Mouse (Mus musculus) hindbrain, embryonic 11.5 days (tissue): ENCODE data around the gene Gm7138. TPM values are rescaled to one million over a fixed set of nuclear protein-coding genes. Genes with fewer than 3 reads are reported as not detected.
"Not testable (repeated sequence)": the region's sequence is repeated elsewhere in the genome, so short reads cannot be mapped to it uniquely, and the experiment has no call there.

Experiments used
- ATAC-seq: fragments of 200-750 bp; cut with Nextera tagmentation; 2 replicates; pipeline ENCODE4 v1.8.0; 2017; ENCODE audit warnings: mild to moderate bottlenecking, moderate TSS enrichment, moderate library complexity; ENCODE audit not compliant: low FRiP score
- DNase-seq: peaks from one replicate; pipeline ENCODE4 v3.0.0-alpha.2; 2015; ENCODE audit warnings: low spot score
- H3K27ac ChIP-seq: fragments of 300-500 bp; sonication (generic); 2 replicates; pipeline ENCODE4 v1.5.1; 2014; ENCODE audit warnings: mild to moderate bottlenecking, low read depth, low read length
- H3K27me3 ChIP-seq: fragments of 300-500 bp; sonication (generic); 2 replicates; pipeline ENCODE4 v1.6.1; 2014; ENCODE audit warnings: mild to moderate bottlenecking, low read length, moderate library complexity, mixed read lengths; ENCODE audit not compliant: control insufficient read depth, insufficient read depth
- H3K36me3 ChIP-seq: fragments of 300-500 bp; sonication (generic); 2 replicates; pipeline ENCODE4 v1.6.1; 2014; ENCODE audit warnings: mild to moderate bottlenecking, low read length, moderate library complexity, mixed read lengths; ENCODE audit not compliant: control insufficient read depth, insufficient read depth
- H3K4me1 ChIP-seq: fragments of 300-500 bp; sonication (generic); replicated peaks from 2 replicates; pipeline ENCODE4 v1.6.1; 2014; ENCODE audit warnings: low read length, mixed read lengths; ENCODE audit not compliant: control insufficient read depth, insufficient read depth
- H3K4me2 ChIP-seq: fragments of 300-500 bp; sonication (generic); replicated peaks from 2 replicates; pipeline ENCODE4 v1.6.1; 2014; ENCODE audit warnings: mild to moderate bottlenecking, low read depth, low read length
- H3K4me3 ChIP-seq: fragments of 300-500 bp; sonication (generic); 2 replicates; pipeline ENCODE4 v1.5.1; 2014; ENCODE audit warnings: low read depth, low read length
- H3K9ac ChIP-seq: fragments of 300-500 bp; sonication (generic); 2 replicates; pipeline ENCODE4 v1.6.1; 2014; ENCODE audit warnings: low read depth, low read length
- H3K9me3 ChIP-seq: fragments of 300-500 bp; sonication (generic); 2 replicates; pipeline ENCODE4 v1.6.1; 2016; ENCODE audit warnings: low read length; ENCODE audit not compliant: control insufficient read depth
- WGBS: fragments of 180-500 bp; shearing (Covaris S2); extraction: QIAGEN DNeasy Blood & Tissue Kit; methylation state at CpG from one replicate; pipeline ENCODE4 v1.1.7; 2014; 5-methylcytosine and 5-hydroxymethylcytosine counted together
- polyA plus RNA-seq: library from polyadenylated mRNA; unstranded; fragments of >200 nt; fragmentation: Nextera tagmentation; extraction: Ambion mirVana; gene quantifications from 2 replicates; pipeline ENCODE4 v1.2.1, GENCODE M21; 2014

Gm7138 gene
- polyA plus RNA-seq, 1 experiment from 2014 or later = not detected

DNA sequence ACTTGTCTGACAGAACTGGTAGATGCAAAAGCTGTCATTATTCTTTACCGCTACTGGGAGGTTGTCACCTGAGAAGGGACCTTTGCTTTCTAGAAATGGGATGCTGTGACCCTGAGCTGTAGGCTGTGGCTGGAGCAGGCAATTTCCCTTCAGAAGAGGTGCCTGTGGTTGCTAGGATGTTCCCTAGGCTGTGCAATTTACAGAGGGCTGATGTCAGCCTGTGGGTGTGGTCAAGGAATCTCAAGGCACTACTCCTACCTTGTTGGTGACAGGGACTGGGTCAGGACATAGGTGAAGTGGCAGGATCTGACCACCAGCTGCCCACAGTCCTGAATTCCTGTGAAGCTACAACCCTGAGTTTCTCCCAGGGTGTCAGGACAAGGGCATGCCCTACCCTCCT is 7.0 kb downstream of the Gm7138 start:
- WGBS = 95% methylated on average over 1 of the region's 1 CpGs
- Histone ChIP-seq H3K4me1 (no peaks in the 10 kb centered on the region), H3K9me3 (no peaks in the 10 kb centered on the region), H3K4me3 (no peak overlapping the region), H3K27ac (no peak overlapping the region), H3K9ac (no peak overlapping the region), H3K36me3 (no peaks in the 10 kb centered on the region), H3K27me3 (no peaks in the 10 kb centered on the region), H3K4me2 (no peak overlapping the region)
- no peak for ATAC-seq
- DNase-seq = no peak

DNA sequence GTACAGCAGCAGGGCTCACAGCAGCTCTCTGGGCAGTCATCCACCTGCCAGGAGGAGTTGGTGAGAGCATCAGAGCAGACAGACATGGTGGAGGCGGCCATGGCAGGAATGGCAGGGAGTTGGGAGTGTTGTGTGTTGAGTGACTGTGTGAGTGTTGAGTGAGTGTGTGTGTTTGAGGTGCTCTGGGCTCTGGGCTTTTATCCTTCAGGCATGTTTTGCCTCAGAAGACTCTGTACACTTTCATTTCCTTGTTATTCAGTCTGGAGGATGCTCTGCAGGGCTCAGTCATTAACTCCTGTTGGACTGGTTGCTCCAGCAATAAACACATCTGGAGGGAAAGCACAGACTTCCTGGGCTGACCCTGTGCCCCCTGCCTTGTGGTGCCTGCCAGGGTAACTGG is 17.2 kb downstream of the Gm7138 start, which contains the start of gene Gm3233:
Gm3233 (minus strand) TSS at position 101 of the 400 bp plus-strand sequence.
- H3K4me3 ChIP-seq, DNase-seq, H3K9ac ChIP-seq, H3K4me2 ChIP-seq, H3K27me3 ChIP-seq, ATAC-seq, H3K36me3 ChIP-seq, H3K9me3 ChIP-seq, H3K27ac ChIP-seq, H3K4me1 ChIP-seq: not testable (repeated sequence)
- WGBS = no CpG with 5 or more reads among the region's 1 CpGs

DNA sequence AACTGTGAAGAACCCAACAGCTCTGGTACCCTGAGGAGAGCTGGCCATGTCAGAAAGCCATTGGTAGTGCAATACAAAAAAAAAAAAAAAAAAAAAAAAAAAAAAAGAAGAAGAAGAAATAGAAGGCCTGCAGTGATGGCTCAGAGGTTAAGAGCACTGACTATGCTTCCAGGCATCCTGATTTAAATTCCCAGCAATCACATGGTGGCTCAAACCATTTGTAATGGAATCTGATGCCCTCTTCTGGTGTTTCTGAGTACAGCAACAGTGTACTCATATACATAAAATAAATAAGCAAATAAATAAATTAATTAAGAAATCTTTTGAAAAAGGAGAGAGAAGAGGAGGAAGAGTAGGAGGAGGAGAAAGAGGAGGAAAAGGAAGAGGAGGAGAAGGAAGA is 23.3 kb downstream of the Gm7138 start:
- Histone ChIP-seq H3K4me1 (no peaks in the 10 kb centered on the region), H3K4me2 (no peak overlapping the region), H3K27ac (no peak overlapping the region), H3K27me3 (no peaks in the 10 kb centered on the region), H3K36me3 (no peaks in the 10 kb centered on the region), H3K9me3 (no peaks in the 10 kb centered on the region), H3K4me3 (no peak overlapping the region), H3K9ac (no peak overlapping the region)
- ATAC-seq = no peak
- no peak for DNase-seq

DNA sequence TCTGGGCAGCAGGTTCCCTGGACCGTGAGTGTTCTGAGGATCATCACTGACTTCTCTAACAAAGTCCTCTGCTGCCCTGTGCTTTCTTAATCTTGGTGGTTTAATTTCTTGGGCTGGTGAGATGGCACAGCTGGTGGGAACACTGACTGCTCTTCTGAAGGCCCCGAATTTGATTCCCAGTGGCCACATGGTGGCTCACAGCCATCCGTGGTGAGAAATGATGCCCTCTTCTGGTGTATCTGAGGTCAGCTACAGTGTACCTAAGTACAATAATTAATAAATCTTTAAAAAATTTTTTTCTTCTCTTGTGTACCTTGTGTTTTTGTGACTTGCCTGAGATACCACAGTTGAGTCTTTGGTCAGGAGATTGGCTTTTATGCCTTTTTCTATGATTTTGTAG is 24.4 kb downstream of the Gm7138 start:
- H3K27me3 ChIP-seq, H3K9ac ChIP-seq, H3K27ac ChIP-seq, H3K4me1 ChIP-seq, H3K4me2 ChIP-seq, DNase-seq, H3K36me3 ChIP-seq, H3K4me3 ChIP-seq, ATAC-seq, H3K9me3 ChIP-seq: not testable (repeated sequence)
- 66% methylated on average over 3 of the region's 3 CpGs for WGBS

DNA sequence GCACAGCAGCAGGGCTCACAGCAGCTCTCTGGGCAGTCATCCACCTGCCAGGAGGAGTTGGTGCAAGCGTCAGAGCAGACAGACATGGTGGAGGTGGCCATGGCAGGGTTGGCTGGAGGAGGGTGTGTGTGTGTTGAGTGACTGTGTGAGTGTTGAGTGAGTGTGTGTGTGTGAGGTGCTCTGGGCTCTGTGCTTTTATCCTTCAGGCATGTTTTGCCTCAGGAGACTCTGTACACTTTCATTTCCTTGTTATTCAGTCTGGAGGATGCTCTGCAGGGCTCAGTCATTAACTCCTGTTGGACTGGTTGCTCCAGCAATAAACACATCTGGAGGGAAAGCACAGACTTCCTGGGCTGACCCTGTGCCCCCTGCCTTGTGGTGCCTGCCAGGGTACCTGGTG is 25.5 kb downstream of the Gm7138 start, which contains the start of gene Gm9736:
Gm9736 (minus strand) TSS at position 101 of the 400 bp plus-strand sequence.
- H3K4me1 ChIP-seq, H3K27me3 ChIP-seq, H3K36me3 ChIP-seq, H3K4me2 ChIP-seq, ATAC-seq, H3K27ac ChIP-seq, H3K9me3 ChIP-seq, H3K4me3 ChIP-seq, H3K9ac ChIP-seq, DNase-seq: not testable (repeated sequence)
- 50% methylated on average over 1 of the region's 1 CpGs for whole genome bisulfite sequencing

DNA sequence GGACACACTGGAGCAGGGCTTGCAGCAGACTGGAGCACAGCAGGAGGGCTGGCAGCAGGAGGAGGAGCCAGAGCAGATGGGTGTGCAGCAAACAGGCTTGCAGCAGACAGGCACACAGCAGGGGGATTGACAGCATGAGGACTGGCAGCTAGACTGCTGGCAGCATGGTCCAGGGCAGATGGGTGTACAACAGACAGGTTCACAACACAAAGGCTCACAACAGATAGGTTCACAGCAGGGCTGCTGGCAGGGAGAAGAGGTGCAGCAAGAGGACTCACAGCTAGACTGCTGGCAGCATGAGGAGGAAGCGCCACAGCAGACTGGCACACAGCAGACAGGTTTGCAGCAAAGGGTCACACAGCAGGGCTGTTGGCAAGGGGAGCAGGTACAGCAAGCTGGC is 26.1 kb downstream of the Gm7138 start:
- not testable (repeated sequence) for H3K36me3 ChIP-seq, H3K9me3 ChIP-seq, H3K4me1 ChIP-seq, H3K4me2 ChIP-seq, H3K27ac ChIP-seq, H3K4me3 ChIP-seq, ATAC-seq, H3K27me3 ChIP-seq, DNase-seq, H3K9ac ChIP-seq
- WGBS = 72% methylated on average over 1 of the region's 1 CpGs

DNA sequence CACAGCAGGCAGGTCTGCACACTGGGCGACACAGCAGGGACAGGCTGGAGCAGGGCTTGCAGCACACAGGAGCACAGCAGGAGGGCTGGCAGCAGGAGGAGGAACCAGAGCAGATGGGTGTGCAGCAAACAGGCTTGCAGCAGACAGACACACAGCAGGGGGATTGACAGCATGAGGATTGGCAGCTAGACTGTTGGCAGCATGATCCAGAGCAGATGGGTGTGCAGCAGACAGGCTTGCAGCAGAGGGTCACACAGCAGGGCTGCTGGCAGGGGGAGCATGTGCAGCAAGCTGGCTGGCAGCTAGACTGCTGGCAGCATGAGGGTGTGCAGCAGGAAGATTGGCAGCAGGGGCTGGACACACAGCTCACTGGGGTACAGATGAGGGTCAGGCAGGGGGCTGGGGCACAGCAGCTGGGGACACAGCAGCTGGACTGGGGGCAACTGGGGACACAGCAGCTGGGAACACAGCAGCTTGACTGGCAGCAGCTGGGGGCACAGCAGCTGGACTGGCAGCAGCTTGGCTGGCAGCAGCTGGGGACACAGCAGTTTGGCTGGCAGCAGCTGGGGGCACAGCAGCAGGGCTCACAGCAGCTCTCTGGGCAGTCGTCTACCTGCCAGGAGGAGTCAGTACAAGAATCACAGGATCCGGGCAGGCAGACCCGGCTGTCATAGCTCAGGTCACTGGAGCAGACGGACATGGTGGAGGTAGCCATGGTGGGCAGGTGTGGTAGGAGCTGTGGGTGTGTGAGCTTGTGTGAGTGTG is 34.6 kb downstream of the Gm7138 start, which contains the start of gene Gm18596:
Gm18596 (minus strand) TSS at position 715 of the 765 bp plus-strand sequence.
- H3K4me1 ChIP-seq, H3K36me3 ChIP-seq, H3K4me3 ChIP-seq, H3K4me2 ChIP-seq, H3K27ac ChIP-seq, H3K9me3 ChIP-seq, H3K27me3 ChIP-seq, ATAC-seq, H3K9ac ChIP-seq, DNase-seq: not testable (repeated sequence)
- WGBS = 51% methylated on average over 4 of the region's 5 CpGs

DNA sequence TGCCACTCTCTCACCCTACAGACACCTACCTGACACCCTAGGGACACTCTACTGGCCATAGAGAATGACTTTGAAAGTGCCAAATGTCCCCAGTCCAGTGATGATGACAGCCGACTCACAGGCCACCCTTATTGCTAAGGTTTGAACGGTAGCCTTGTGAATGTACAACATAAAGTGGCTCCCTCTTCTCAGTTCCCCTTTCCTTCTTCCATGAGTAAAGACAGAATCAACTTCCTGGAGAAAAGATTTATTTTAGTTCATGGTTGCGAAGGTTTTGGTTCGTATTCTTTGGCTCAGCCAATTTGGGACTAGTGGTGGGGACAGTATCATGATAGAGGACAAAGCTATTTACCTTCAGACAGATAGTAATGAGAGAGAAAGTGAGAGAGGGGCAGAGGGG is 37.8 kb downstream of the Gm7138 start:
- Histone ChIP-seq H3K4me1 (no peaks in the 10 kb centered on the region), H3K36me3 (no peaks in the 10 kb centered on the region), H3K4me2 (no peak overlapping the region), H3K9ac (no peak overlapping the region), H3K27me3 (no peaks in the 10 kb centered on the region), H3K4me3 (no peak overlapping the region), H3K27ac (no peak overlapping the region), H3K9me3 (no peaks in the 10 kb centered on the region)
- WGBS = 88% methylated on average over 4 of the region's 4 CpGs
- DNase-seq (no peak), ATAC-seq (no peak)

DNA sequence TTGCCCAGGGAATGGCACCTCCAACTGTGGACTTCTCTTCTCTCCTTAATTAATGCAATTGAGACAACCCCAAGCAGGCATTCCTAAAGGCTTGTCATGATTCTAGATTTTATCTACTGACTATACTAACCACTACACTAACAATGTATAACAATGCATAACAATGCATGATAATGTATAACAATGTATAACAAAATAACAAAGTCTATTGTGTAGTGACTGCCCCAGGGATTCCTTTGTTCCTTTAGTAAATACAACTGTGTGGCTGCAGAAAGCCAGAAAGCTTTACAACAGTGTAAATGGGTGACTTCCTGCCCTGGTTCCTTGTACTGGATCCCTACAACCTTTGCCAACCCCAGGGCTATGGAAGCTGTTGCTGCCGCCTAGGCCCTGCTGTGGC is 40.8 kb downstream of the Gm7138 start:
- H3K36me3 ChIP-seq = no peaks in the 10 kb centered on the region
- no peaks in the 10 kb centered on the region for H3K9me3 ChIP-seq
- no peak overlapping the region for H3K9ac ChIP-seq
- DNase-seq (no peak), ATAC-seq (no peak)
- H3K27ac ChIP-seq = no peak overlapping the region
- H3K4me3 ChIP-seq = no peak overlapping the region
- H3K4me1 ChIP-seq = no peaks in the 10 kb centered on the region
- H3K4me2 ChIP-seq = no peak overlapping the region
- 96% methylated on average over 1 of the region's 1 CpGs for WGBS
- no peaks in the 10 kb centered on the region for H3K27me3 ChIP-seq
